Mouse (Mus musculus): ENCODE results near the gene Fam8a1. TPM values are rescaled to one million over a fixed set of nuclear protein-coding genes. Genes with fewer than 3 reads are reported as not detected.

Gene Fam8a1
- total and polyA plus RNA-seq, 3 experiments, result 6.9 to 9.9 (median 9.9) TPM

DNA sequence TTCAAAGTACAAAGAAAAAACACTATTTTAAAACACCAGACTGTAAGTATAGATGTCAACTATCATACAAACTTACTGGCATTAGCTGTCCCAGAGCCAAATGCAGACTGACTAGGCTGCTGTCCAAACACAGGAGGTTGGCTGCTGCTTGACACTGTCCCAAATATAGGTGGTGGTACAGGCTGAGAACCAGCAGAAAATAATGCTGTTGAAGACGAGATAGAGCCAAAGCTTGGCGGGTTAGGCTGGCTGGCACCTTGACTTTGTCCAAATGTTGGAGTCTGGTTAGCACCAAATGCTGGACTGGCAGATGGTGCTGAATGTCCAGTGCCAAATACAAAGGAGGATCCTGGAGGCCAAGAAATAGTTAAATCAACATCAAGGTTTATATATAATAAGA, 13.6 kb downstream of the Fam8a1 start:
- Histone ChIP-seq H3K27ac (ENCODE audit: insufficient read depth, low read depth) (no peak overlapping the region), H3K79me2 (replicated peaks; ENCODE audit: control insufficient read depth, extremely low read depth, insufficient read depth, poor library complexity, severe bottlenecking) (peaks cover 21% of the 10 kb centered on the region), H3K36me3 (replicated peaks in 1 of 2; ENCODE audit: control insufficient read depth in 1 of 2, insufficient read depth in 1 of 2, low read length in 1 of 2) (peaks cover 36 to 91% of the 10 kb centered on the region in 2 experiments), H3K4me1 (ENCODE audit: control insufficient read depth in 1 of 2, insufficient read depth in 2 of 2) (no peaks in the 10 kb centered on the region), H3K4me3 (replicated peaks in 1 of 3; ENCODE audit: low read depth in 2 of 3, low read length in 2 of 3, poor library complexity in 1 of 3) (no peak overlapping the region), H3K27me3 (replicated peaks) (no peaks in the 10 kb centered on the region), H3K9ac (ENCODE audit: insufficient read depth, low read depth) (no peak overlapping the region), H3K9me3 (replicated peaks; ENCODE audit: low read length) (no peaks in the 10 kb centered on the region), H3K4me2 (ENCODE audit: insufficient read depth, low read depth, poor library complexity, severe bottlenecking) (no peak overlapping the region)
- in situ Hi-C loops (cut with MboI; ENCODE audit: low pct_ligation_motif_present, low pct_unique_long_range_greater_than_20kb, low sequenced_read_pairs), result no loop called here
- DNase-seq (ENCODE audit: extremely low read depth), result no peak
- dilution Hi-C loops (cut with MboI; ENCODE audit: extremely low pct_ligation_motif_present, extremely low pct_unique_long_range_greater_than_20kb, low sequenced_read_pairs), result no loop called here
- TF ChIP-seq GABPA (IDR thresholded peaks at IDR 0.05; ENCODE audit: insufficient replicate concordance, low read depth, low read length) (no peak), PAX5 (IDR thresholded peaks at IDR 0.05; ENCODE audit: low read length) (no peak), MEF2A (IDR thresholded peaks at IDR 0.05; ENCODE audit: borderline replicate concordance, low read depth, low read length) (no peak), CTCF (conservative IDR thresholded peaks at IDR 0.05 in 1 of 2, IDR thresholded peaks at IDR 0.05 in 1 of 2; ENCODE audit: low read depth in 2 of 2, low read length in 2 of 2) (no peak), TCF12 (IDR thresholded peaks at IDR 0.05; ENCODE audit: low read depth, low read length) (no peak)

DNA sequence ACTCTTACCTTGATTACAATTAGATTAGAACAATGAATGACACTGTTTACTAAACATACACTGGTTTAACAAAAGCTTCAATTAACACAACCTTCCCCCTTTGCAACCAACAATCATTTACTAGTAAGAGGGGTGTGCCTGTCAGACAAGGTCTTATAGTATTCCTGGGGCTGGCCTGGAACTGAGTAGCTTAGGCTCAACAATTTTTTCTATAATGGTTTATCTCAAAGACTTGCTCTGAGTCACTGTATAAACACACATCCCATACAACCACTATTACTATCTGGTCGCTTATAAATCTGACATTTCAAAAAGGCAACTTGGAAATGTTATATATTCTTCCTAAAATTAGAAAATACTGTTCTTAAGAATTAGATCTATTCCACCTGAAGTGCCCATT, 14.0 kb downstream of the Fam8a1 start:
- dilution Hi-C loops (cut with MboI; ENCODE audit: extremely low pct_ligation_motif_present, extremely low pct_unique_long_range_greater_than_20kb, low sequenced_read_pairs), result no loop called here
- no peaks in the 10 kb centered on the region for H3K9me3 ChIP-seq (replicated peaks; ENCODE audit: low read length)
- peaks cover 32 to 91% of the 10 kb centered on the region in 2 experiments for H3K36me3 ChIP-seq (replicated peaks in 1 of 2; ENCODE audit: control insufficient read depth in 1 of 2, insufficient read depth in 1 of 2, low read length in 1 of 2)
- TF ChIP-seq ZKSCAN1 (IDR thresholded peaks at IDR 0.05; ENCODE audit: borderline replicate concordance, low read depth, low read length) (no peak), IRF4 (IDR thresholded peaks at IDR 0.05; ENCODE audit: low read depth, low read length) (no peak), MAZ (IDR thresholded peaks at IDR 0.05; ENCODE audit: low read depth, low read length) (no peak), NELFE (IDR thresholded peaks at IDR 0.05; ENCODE audit: low read depth, low read length) (no peak), SMC3 (IDR thresholded peaks at IDR 0.05; ENCODE audit: low read depth, low read length) (no peak), UBTF (IDR thresholded peaks at IDR 0.05; ENCODE audit: low read depth, low read length) (no peak), POLR2A (IDR thresholded peaks at IDR 0.05; ENCODE audit: low read depth, low read length) (no peak), TCF12 (IDR thresholded peaks at IDR 0.05; ENCODE audit: low read depth, low read length) (no peak), E2F4 (IDR thresholded peaks at IDR 0.05; ENCODE audit: insufficient replicate concordance, low read depth, low read length) (no peak), ZNF384 (IDR thresholded peaks at IDR 0.05; ENCODE audit: low read depth, low read length) (no peak)
- H3K79me2 ChIP-seq (replicated peaks; ENCODE audit: control insufficient read depth, extremely low read depth, insufficient read depth, poor library complexity, severe bottlenecking), result peaks cover 23% of the 10 kb centered on the region
- no peak overlapping the region for H3K4me2 ChIP-seq (ENCODE audit: insufficient read depth, low read depth, poor library complexity, severe bottlenecking)
- no peak overlapping the region for H3K9ac ChIP-seq (ENCODE audit: insufficient read depth, low read depth)
- in situ Hi-C loops (cut with MboI; ENCODE audit: low pct_ligation_motif_present, low pct_unique_long_range_greater_than_20kb, low sequenced_read_pairs), result no loop called here
- no peak overlapping the region for H3K4me3 ChIP-seq (replicated peaks in 1 of 3; ENCODE audit: low read depth in 2 of 3, low read length in 2 of 3, poor library complexity in 1 of 3)
- H3K4me1 ChIP-seq (ENCODE audit: control insufficient read depth in 1 of 2, insufficient read depth in 2 of 2), result no peaks in the 10 kb centered on the region
- H3K27ac ChIP-seq (ENCODE audit: insufficient read depth, low read depth), result no peak overlapping the region
- no peaks in the 10 kb centered on the region for H3K27me3 ChIP-seq (replicated peaks)
- no peak for DNase-seq (ENCODE audit: extremely low read depth)

Measured in CH12.LX (cell line).